Mouse (Mus musculus): ENCODE measurements at regions not wholly inside any gene's neighbourhood (a gene's known extent, or its start where the extent isn't known, plus 50 kb on each side); places are given as distances from the start of the nearest gene placed in this dataset.

- DNase-seq (ENCODE audit: low spot score in 2 of 2), result no peak
Observed at GRCm38 (mm10) chr3:38131887-38132220, 352.8 kb downstream of the Ankrd50 start.

DNA sequence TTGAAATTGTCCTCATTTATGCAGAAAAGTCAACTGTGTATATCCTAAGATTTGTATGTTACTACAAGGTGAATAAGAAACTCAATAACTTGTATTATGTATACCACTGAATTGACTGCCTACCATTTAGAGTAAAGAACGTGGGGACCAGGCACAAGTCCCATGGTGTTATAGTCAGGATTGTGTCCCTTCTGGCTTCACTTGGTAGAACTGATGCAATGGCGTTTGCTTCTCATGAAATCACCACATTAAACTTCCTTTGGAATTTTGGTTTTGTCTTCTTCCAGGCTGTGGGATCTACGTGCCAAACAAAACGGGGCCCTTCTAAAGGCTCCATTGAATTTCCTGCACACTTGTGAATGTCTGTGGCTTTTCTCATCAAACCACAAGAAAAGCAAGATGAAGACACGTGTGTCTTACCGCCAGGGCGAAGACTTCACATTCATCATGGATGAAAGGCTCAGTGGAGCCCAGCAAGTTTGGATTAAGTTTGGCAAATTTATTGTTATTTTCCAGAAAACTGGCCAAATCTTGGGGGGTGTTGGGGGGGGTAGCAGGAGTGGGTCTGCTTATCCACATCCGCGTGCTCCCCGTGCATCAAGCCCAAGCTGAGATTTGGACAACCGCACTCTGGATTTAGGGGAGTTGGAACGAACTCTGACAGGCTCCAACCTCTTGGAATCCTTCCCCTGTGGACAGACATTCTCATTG lies 353.3 kb downstream of the Ankrd50 start:
- no peak for DNase-seq (ENCODE audit: low spot score in 2 of 2)

DNA sequence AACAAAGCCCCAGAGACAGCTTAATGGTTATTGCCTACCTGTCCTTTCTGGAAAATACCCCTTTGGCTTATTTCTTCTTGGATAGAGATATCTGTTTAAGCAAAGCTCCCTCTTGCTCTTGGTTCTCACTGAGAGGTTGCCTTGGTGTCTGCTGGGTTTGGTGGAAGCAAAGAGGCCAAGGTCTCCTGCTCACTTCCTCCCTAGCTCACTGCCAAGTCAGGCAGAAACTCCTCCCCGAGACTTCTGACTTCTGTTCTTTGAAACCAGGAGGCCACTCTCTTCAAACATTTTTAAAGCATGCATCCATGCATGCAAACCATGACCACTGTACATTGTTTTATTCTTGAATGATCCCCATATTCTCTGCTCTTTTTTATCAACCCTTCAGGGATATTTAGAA lies 354.6 kb downstream of the Ankrd50 start:
- DNase-seq (ENCODE audit: low spot score in 2 of 2), result no peak

DNA sequence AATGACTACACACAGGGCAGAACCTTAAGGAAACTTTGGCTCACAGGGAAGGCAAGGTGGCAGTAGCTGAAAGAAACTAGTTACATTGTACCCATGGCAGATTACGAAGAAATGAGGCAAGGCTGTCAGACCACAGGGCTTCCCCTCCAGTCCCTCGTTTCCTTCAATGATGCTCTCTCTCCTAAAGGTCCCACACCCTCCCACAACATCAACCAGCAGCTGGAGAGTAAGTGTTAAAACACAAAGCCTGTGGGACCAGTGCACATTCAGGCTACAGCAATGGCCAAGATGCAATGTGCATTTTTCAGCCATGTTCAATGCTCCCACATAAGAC lies 355.5 kb downstream of the Ankrd50 start:
- no peak for DNase-seq (ENCODE audit: low spot score in 2 of 2)

- no peak for DNase-seq (ENCODE audit: low spot score in 2 of 2)
Observed at GRCm38 (mm10) chr3:38128486-38129166, 356.0 kb downstream of the Ankrd50 start.

GRCm38 (mm10) chr3:38116071-38116787 lies 368.4 kb downstream of the Ankrd50 start:
- DNase-seq (ENCODE audit: low spot score in 2 of 2), result no peak

GRCm38 (mm10) chr3:38112568-38112967 lies 372.1 kb downstream of the Ankrd50 start:
- DNase-seq (ENCODE audit: low spot score in 2 of 2), result no peak

DNA sequence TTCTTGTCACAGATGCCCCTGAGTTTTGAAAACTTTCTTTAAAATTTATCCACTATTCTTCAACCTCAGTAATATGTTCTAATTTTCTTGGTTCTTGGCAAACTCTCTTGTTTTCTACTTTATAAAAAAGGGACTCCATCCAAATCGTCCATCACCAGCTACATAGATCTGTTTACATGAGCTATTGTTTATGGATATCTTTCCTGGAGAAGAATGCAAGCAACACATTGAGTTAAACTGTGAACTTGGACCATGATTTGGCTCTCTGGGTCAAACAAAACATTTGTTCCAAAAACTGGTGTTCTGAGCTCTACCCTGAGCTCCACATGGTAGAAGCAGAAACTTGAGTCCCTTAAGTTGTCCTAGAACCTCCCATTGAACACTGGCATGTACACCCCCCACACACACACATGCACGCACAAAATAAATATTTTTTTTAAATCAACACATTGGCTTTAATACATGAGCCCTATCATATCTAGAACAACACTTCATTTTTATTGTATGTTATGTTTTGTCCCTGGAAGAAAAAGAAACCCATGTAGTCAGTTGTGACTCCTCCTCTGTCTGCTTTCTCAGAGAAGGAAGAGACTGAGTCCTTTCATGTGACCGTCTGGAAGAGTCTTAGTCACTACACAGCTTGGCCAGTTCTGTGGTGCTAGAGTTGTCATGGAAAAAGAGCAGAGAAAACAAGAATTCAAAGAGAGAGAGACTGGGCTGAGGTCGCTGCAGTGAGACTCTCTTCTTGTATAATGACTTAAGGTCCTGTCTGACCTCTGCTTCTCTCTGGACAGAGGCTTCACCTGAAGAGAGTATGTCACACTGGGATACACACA lies 379.4 kb downstream of the Ankrd50 start:
- no peak for DNase-seq (ENCODE audit: low spot score in 2 of 2)

DNA sequence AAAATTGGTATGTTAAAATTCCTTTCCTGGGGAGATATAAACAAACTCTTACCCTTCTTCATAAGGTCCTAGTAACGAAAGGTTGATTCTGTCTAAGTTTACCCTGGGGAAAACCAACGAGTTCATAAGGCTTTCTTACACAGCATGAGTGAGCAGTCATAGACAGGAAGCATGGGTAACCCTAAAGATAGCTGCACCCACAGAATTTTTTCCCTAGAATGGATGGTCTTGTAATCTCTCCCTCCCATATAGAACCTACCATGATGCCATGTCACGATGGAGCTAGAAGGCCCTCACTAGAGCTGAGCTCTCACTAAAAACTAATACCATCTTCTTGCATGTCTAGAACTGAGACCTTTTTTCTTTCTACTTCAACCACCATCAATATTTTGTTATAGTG lies 380.1 kb upstream of the Gm5148 start:
- no peak for DNase-seq (ENCODE audit: low spot score in 2 of 2)

GRCm38 (mm10) chr3:38102985-38103384 lies 378.7 kb upstream of the Gm5148 start:
- no peak for DNase-seq (ENCODE audit: low spot score in 2 of 2)

DNA sequence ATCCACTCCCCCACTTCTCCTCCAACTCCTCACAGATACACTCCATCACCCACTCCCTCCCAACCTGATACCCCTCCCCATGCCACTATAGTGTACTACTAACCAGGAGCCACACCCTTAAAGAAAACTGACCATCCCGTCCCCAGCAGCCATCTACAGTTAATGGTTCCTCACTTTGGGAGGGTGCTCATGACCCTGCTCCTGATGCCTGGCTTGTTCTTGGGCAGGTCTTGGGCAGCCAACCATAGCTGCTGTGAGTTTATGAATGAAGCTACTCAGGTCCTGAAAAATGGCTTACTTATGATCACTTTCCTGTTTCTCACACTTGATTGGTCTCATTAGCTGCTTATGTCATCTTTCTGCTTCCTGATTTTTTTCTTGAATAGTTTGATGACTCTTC lies 377.9 kb upstream of the Gm5148 start:
- no peak for DNase-seq (ENCODE audit: low spot score in 2 of 2)

- DNase-seq (ENCODE audit: low spot score in 2 of 2), result peak in 1 of 2 experiments; percentile 11
Observed at GRCm38 (mm10) chr3:38094370-38094979, 370.2 kb upstream of the Gm5148 start.

- peak in 1 of 2 experiments; percentile 11 for DNase-seq (ENCODE audit: low spot score in 2 of 2)
Observed at GRCm38 (mm10) chr3:38084548-38084947, 360.3 kb upstream of the Gm5148 start.

GRCm38 (mm10) chr3:38082386-38082785 lies 358.1 kb upstream of the Gm5148 start:
- no peak for DNase-seq (ENCODE audit: low spot score in 2 of 2)

DNA sequence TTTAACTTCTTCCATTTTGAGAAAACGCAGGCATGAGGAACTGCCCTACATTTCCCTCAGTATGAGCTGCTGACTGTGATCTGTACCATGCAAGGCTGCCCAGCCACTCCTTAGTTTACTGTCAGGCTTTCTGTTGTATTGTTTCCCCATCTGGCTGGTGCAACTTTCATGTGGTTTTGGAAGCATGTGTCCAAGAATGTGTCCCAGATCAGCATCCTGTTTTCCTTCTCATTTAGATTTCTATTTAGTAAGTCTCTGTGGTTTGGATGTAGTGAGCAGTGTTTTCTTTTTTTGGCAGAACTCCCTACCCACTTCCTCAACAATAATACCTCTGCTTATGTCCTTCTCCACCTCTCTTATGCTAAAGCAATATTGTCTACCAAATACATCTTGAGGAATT lies 352.5 kb upstream of the Gm5148 start:
- DNase-seq (ENCODE audit: low spot score in 2 of 2), result peak in 1 of 2 experiments; percentile 11

DNA sequence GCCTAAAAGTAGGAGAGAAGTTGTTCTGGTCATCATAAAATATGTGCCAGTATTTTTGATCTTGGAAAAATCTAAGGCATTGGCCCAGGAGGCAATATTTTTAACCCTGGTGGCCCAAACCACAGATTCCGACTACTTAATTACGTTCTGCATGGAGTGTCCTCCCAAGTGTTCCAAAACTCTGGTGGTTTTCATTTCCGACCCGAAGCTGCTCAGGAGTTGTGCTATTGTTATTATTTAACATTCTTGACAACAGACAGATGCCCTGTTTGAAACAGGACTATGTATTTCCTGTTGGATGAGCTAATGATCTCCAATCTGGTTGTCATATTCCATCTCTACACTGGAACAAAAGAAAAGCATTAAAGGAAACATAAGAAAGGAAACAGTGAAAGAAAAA lies 349.7 kb upstream of the Gm5148 start:
- DNase-seq (ENCODE audit: low spot score in 2 of 2), result no peak

DNA sequence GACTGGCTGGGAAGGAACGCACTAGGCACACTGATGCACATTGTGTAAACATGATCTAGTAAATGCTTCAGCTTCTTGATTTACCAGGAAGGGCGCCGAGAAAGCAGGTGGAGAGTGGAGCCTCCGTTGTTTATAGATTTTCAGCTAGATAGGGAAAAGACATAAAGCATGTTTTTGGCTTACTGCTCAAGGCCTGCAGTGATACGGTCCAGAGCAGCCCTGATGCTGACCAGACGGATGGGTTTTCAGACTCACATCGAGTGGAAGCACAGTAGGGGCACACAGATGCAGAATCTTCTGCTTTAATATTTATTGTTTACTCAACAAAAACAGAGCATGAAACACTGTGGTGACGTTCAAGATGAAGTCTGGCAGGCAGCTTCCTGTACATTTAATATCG lies 331.3 kb upstream of the Gm5148 start:
- DNase-seq (ENCODE audit: low spot score in 2 of 2), result no peak

GRCm38 (mm10) chr3:38052941-38053340 lies 328.7 kb upstream of the Gm5148 start:
- DNase-seq (ENCODE audit: low spot score in 2 of 2), result no peak

DNA sequence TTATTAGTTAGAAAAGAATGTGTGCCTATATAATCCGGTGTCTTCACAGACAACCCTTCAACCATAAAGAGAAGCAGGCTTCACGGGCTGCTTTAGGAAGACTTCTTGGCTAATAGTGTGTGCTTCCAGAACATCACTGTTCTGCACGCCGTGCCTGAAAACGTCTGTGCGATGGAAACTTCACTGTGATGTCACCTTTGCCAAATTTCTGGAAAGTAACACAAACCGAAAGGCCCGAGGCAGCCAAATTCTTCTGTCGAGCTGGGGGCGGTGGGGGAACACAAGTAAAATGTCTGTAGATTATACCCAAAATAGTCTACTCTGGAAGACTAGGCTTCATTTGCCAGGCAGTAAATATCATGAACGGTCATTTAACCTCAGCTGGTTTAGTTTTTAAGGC lies 327.5 kb upstream of the Gm5148 start:
- DNase-seq (ENCODE audit: low spot score in 2 of 2), result no peak

DNA sequence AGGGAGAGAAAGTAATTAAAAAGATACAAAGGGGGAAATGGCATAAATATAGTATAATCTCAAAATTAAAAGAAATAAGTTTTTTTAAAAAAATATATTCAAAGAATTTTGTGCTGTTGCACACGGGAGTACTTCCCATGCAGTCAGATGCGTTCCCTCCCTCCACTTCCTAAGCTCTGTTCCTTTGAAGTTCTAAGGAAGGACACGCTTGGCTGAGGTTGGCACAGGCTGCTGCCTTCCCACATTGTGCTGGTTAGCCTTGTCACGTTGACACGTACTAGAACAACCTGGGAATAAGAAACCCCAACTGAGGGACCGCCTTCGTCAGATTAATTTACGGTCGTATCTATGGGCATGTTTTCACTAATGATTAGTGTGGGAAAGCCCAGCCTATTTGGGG lies 326.6 kb upstream of the Gm5148 start:
- DNase-seq (ENCODE audit: low spot score in 2 of 2), result no peak

GRCm38 (mm10) chr3:38050366-38050765 lies 326.1 kb upstream of the Gm5148 start:
- DNase-seq (ENCODE audit: low spot score in 2 of 2), result no peak
